Mouse (Mus musculus) left cerebral cortex, postnatal 36 days (tissue): Measurements from ENCODE around the gene Bod1l. TPM values are rescaled to one million over a fixed set of nuclear protein-coding genes. Genes with fewer than 3 reads are reported as not detected.

ENCODE experiments used
- microRNA-seq: library from miRNA; unstranded; fragments of <30 nt; microRNA quantifications from one replicate; pipeline ENCODE4 v1.2.0, GENCODE M21; 2022
- total RNA-seq, 2 experiments: library from RNA; stranded (reverse); gene quantifications; 2 replicates each; pipeline ENCODE4 v1.2.3; 2021

The Bod1l gene
- total RNA-seq, 2 experiments from 2014 or later: 33.5 to 43.0 TPM

Small RNA genes within 50 kb of the gene (microRNA-seq; reads per million reads assigned to microRNA genes)
- gene Mir6414: not detected

Other genes starting within 250 kb of the Bod1l start
- gene Rab28, start 136.2 kb downstream of the Bod1l start, total RNA-seq: 10 to 100 TPM; 79.5 to 83.5 TPM
- gene Nkx3-2, start 79.8 kb downstream of the Bod1l start, total RNA-seq: not detected
- not detected for gene Gm16223, start 223.6 kb upstream of the Bod1l start, total RNA-seq